Mouse (Mus musculus): ENCODE data around the gene Ckb. TPM values are rescaled to one million over a fixed set of nuclear protein-coding genes. Genes with fewer than 3 reads are reported as not detected.

Ckb gene
- polyA plus RNA-seq, 1 experiment from 2014 or later, result 787 TPM

GRCm38 (mm10) chr12:111670371-111670971 is 1.7 kb downstream of the Ckb start:
- ATAC-seq (replicated peaks; ENCODE audit: low FRiP score, low TSS enrichment, low read depth) (no peak), DNase-seq (ENCODE audit: low spot score) (no peak)
- Histone ChIP-seq H3K4me1 (replicated peaks; ENCODE audit: control insufficient read depth, insufficient read depth, low read length) (peaks cover 26% of the 10 kb centered on the region), H3K9me3 (ENCODE audit: control insufficient read depth, low read length) (no peaks in the 10 kb centered on the region), H3K36me3 (ENCODE audit: control insufficient read depth, insufficient read depth, low read length) (peaks cover 4% of the 10 kb centered on the region; the same call in 1 of the 2 replicates), H3K27me3 (replicated peaks; ENCODE audit: control insufficient read depth, insufficient read depth, low read length) (peaks cover 20% of the 10 kb centered on the region), H3K4me2 (ENCODE audit: low read length) (peak overlapping the region; percentile 68), H3K4me3 (ENCODE audit: low read depth, low read length) (peak overlapping the region; percentile 53), H3K9ac (ENCODE audit: low read length) (peak overlapping the region; percentile 55), H3K27ac (ENCODE audit: low read depth) (no peak overlapping the region)
- WGBS, result 17% methylated on average over 29 of the region's 29 CpGs

- no peak overlapping the region for H3K27ac ChIP-seq (ENCODE audit: low read depth)
Measured at GRCm38 (mm10) chr12:111669961-111670360, 2.2 kb downstream of the Ckb start.

GRCm38 (mm10) chr12:111669000-111669788 is 2.9 kb downstream of the Ckb start:
- H3K9me3 ChIP-seq (ENCODE audit: control insufficient read depth, low read length), result no peaks in the 10 kb centered on the region
- H3K27me3 ChIP-seq (replicated peaks; ENCODE audit: control insufficient read depth, insufficient read depth, low read length), result peaks cover 19% of the 10 kb centered on the region
- peaks cover 4% of the 10 kb centered on the region; the same call in 1 of the 2 replicates for H3K36me3 ChIP-seq (ENCODE audit: control insufficient read depth, insufficient read depth, low read length)
- peak overlapping the region; percentile 74 for H3K27ac ChIP-seq (ENCODE audit: low read depth)
- H3K4me1 ChIP-seq (replicated peaks; ENCODE audit: control insufficient read depth, insufficient read depth, low read length), result peaks cover 37% of the 10 kb centered on the region
- no peak for DNase-seq (ENCODE audit: low spot score)
- peak overlapping the region; percentile 68 for H3K4me2 ChIP-seq (ENCODE audit: low read length)
- H3K9ac ChIP-seq (ENCODE audit: low read length), result no peak overlapping the region
- H3K4me3 ChIP-seq (ENCODE audit: low read depth, low read length), result 0 out of 2 replicates have a peak overlapping the region, but pooled peaks have one; percentile 1
- ATAC-seq (replicated peaks; ENCODE audit: low FRiP score, low TSS enrichment, low read depth), result no peak
- 60% methylated on average over 23 of the region's 23 CpGs for WGBS

More at GRCm38 (mm10) chr12:111669961-111670360, 2.2 kb downstream of the Ckb start:
- peak overlapping the region; percentile 53 for H3K4me3 ChIP-seq (ENCODE audit: low read depth, low read length)
- H3K4me2 ChIP-seq (ENCODE audit: low read length), result peak overlapping the region; percentile 68
- DNase-seq (ENCODE audit: low spot score), result no peak
- 69% methylated on average over 8 of the region's 8 CpGs for WGBS
- peaks cover 29% of the 10 kb centered on the region for H3K4me1 ChIP-seq (replicated peaks; ENCODE audit: control insufficient read depth, insufficient read depth, low read length)
- no peak overlapping the region for H3K9ac ChIP-seq (ENCODE audit: low read length)
- peaks cover 20% of the 10 kb centered on the region for H3K27me3 ChIP-seq (replicated peaks; ENCODE audit: control insufficient read depth, insufficient read depth, low read length)
- no peaks in the 10 kb centered on the region for H3K9me3 ChIP-seq (ENCODE audit: control insufficient read depth, low read length)
- H3K36me3 ChIP-seq (ENCODE audit: control insufficient read depth, insufficient read depth, low read length), result peaks cover 4% of the 10 kb centered on the region; the same call in 1 of the 2 replicates
- no peak for ATAC-seq (replicated peaks; ENCODE audit: low FRiP score, low TSS enrichment, low read depth)

GRCm38 (mm10) chr12:111668457-111668912 is 3.7 kb downstream of the Ckb start:
- Histone ChIP-seq H3K4me1 (replicated peaks; ENCODE audit: control insufficient read depth, insufficient read depth, low read length) (peaks cover 44% of the 10 kb centered on the region), H3K9ac (ENCODE audit: low read length) (no peak overlapping the region; the same call in 1 of the 2 replicates), H3K4me3 (ENCODE audit: low read depth, low read length) (peak overlapping the region; percentile 1; the same call in 1 of the 2 replicates)

GRCm38 (mm10) chr12:111667421-111667820 is 4.7 kb downstream of the Ckb start:
- no peak overlapping the region for H3K27ac ChIP-seq (ENCODE audit: low read depth)
- H3K4me1 ChIP-seq (replicated peaks; ENCODE audit: control insufficient read depth, insufficient read depth, low read length), result peaks cover 45% of the 10 kb centered on the region
- WGBS, result 96% methylated on average over 5 of the region's 5 CpGs

More at GRCm38 (mm10) chr12:111668457-111668912, 3.7 kb downstream of the Ckb start:
- Histone ChIP-seq H3K36me3 (ENCODE audit: control insufficient read depth, insufficient read depth, low read length) (peaks cover 4% of the 10 kb centered on the region; the same call in 1 of the 2 replicates), H3K9me3 (ENCODE audit: control insufficient read depth, low read length) (no peaks in the 10 kb centered on the region), H3K27me3 (replicated peaks; ENCODE audit: control insufficient read depth, insufficient read depth, low read length) (peaks cover 12% of the 10 kb centered on the region), H3K4me2 (ENCODE audit: low read length) (peak overlapping the region; percentile 68), H3K27ac (ENCODE audit: low read depth) (peak overlapping the region; percentile 74)
- ATAC-seq (replicated peaks; ENCODE audit: low FRiP score, low TSS enrichment, low read depth) (peak; percentile 54), DNase-seq (ENCODE audit: low spot score) (peak; percentile 99)
- WGBS, result under 1% methylated on average over 8 of the region's 8 CpGs

GRCm38 (mm10) chr12:111666380-111666779 is 5.8 kb downstream of the Ckb start:
- Histone ChIP-seq H3K9ac (ENCODE audit: low read length) (no peak overlapping the region), H3K27me3 (replicated peaks; ENCODE audit: control insufficient read depth, insufficient read depth, low read length) (no peaks in the 10 kb centered on the region; the same call in 1 of the 2 replicates), H3K36me3 (ENCODE audit: control insufficient read depth, insufficient read depth, low read length) (peaks cover 4% of the 10 kb centered on the region; the same call in 1 of the 2 replicates), H3K27ac (ENCODE audit: low read depth) (no peak overlapping the region), H3K4me1 (replicated peaks; ENCODE audit: control insufficient read depth, insufficient read depth, low read length) (peaks cover 44% of the 10 kb centered on the region), H3K9me3 (ENCODE audit: control insufficient read depth, low read length) (no peaks in the 10 kb centered on the region), H3K4me3 (ENCODE audit: low read depth, low read length) (no peak overlapping the region), H3K4me2 (ENCODE audit: low read length) (no peak overlapping the region)
- no peak for DNase-seq (ENCODE audit: low spot score)
- 77% methylated on average over 13 of the region's 13 CpGs for WGBS
- ATAC-seq (replicated peaks; ENCODE audit: low FRiP score, low TSS enrichment, low read depth), result no peak

More at GRCm38 (mm10) chr12:111667421-111667820, 4.7 kb downstream of the Ckb start:
- ATAC-seq (replicated peaks; ENCODE audit: low FRiP score, low TSS enrichment, low read depth) (no peak), DNase-seq (ENCODE audit: low spot score) (no peak)
- Histone ChIP-seq H3K9ac (ENCODE audit: low read length) (no peak overlapping the region), H3K4me2 (ENCODE audit: low read length) (no peak overlapping the region), H3K27me3 (replicated peaks; ENCODE audit: control insufficient read depth, insufficient read depth, low read length) (peaks cover 2% of the 10 kb centered on the region; the same call in 1 of the 2 replicates), H3K36me3 (ENCODE audit: control insufficient read depth, insufficient read depth, low read length) (peaks cover 4% of the 10 kb centered on the region; the same call in 1 of the 2 replicates), H3K4me3 (ENCODE audit: low read depth, low read length) (no peak overlapping the region), H3K9me3 (ENCODE audit: control insufficient read depth, low read length) (no peaks in the 10 kb centered on the region)

- H3K9me3 ChIP-seq (ENCODE audit: control insufficient read depth, low read length), result no peaks in the 10 kb centered on the region
- H3K4me3 ChIP-seq (ENCODE audit: low read depth, low read length), result no peak overlapping the region
- WGBS, result 72% methylated on average over 13 of the region's 13 CpGs
- no peak for ATAC-seq (replicated peaks; ENCODE audit: low FRiP score, low TSS enrichment, low read depth)
- no peak for DNase-seq (ENCODE audit: low spot score)
- H3K27ac ChIP-seq (ENCODE audit: low read depth), result no peak overlapping the region
- peaks cover 38% of the 10 kb centered on the region for H3K4me1 ChIP-seq (replicated peaks; ENCODE audit: control insufficient read depth, insufficient read depth, low read length)
- no peak overlapping the region for H3K9ac ChIP-seq (ENCODE audit: low read length)
- no peak overlapping the region for H3K4me2 ChIP-seq (ENCODE audit: low read length)
- peaks cover 7% of the 10 kb centered on the region; the same call in 1 of the 2 replicates for H3K36me3 ChIP-seq (ENCODE audit: control insufficient read depth, insufficient read depth, low read length)
- no peaks in the 10 kb centered on the region for H3K27me3 ChIP-seq (replicated peaks; ENCODE audit: control insufficient read depth, insufficient read depth, low read length)
Measured at GRCm38 (mm10) chr12:111665041-111665880, 6.9 kb downstream of the Ckb start.

Measured in intestine, embryonic 14.5 days (tissue).